Mouse (Mus musculus) granulocyte monocyte progenitor cell, adult 5-6 weeks (primary cell): ENCODE results near the gene Synpr. TPM values are rescaled to one million over a fixed set of nuclear protein-coding genes. Genes with fewer than 3 reads are reported as not detected.

ENCODE experiments used
- ATAC-seq: replicated peaks from 2 replicates; pipeline ENCODE4 v1.8.0; 2016; ENCODE audit warnings: mild to moderate bottlenecking, moderate TSS enrichment, inconsistent platforms; ENCODE audit not compliant: poor library complexity, severe bottlenecking
- total RNA-seq, 2 experiments: library from RNA; stranded (forward) in 1 of 2; stranded (reverse) in 1 of 2; fragments of 200-712, 200-1000 nt in 1 of 2; fragments of >200 nt in 1 of 2; fragmentation: Nextera tagmentation in 1 of 2; gene quantifications; 2 replicates each; pipeline ENCODE4 v1.2.3; 2014 to 2017

Gene Synpr
- total RNA-seq, 2 experiments from 2014 or later: not detected

DNA sequence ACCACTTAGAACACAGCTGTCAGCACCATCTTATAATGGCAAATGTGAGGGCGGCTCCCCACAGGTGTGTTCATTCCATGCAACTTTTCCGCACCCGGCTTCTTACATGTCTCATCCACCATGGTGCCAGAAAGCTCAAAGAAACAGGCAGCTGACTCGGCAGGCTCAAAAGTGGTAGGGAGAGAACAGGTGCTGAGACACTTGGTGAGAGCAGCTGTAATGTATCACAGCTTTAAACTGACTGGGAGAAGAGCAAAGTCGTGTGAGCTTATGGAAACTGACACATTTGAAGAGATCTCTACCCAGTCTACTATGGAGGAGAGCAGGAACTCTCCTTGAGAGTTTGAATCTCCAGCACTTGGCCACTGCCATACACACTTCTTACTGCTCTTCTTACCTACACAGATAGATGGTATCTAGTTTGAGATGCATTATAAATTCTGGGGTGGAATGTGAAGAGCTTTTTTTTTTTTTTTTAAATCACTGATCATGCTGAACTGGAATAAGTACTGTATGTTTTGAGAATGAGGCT, 234.1 kb downstream of the Synpr start:
- ATAC-seq: no peak

DNA sequence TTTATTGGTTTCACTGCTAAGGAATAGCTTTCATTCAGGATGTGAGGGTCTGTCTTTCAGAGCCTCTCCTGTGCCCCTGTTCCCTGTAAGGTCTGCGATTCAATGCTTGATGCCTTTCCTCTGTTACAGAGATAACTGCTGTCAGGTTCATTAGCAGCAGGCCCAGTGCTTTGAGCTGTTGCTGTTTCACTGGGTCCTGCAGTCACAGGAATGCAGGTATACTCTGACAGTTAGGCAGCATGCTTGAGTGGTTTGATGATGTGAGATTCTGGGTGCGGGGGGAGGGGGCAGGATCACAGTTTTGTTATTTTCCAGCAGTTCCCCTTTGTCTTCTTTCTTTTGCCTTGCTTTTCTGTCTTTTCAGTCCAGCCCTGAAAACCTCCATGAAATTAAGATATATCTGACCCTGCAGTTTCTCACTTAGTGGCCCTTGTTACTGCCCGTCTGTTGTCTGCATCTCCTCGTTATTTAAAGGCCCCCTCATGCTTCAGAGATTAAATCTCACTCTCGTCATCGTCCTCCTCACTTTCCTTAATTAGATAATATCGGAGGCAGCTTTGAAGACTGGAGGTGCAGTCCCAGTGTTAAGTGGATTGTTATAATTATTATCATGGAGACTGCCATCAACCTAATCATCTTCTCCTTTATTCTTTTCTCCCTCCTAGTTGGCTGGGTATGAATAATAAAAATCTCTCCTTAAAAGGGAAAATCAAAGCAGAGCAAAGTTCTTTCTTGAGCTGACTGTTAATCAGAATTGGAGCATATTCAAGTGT, 234.8 kb downstream of the Synpr start:
- ATAC-seq: no peak

- ATAC-seq: no peak
These were observed 263.2 kb downstream of the Synpr start for GRCm38 (mm10) chr14:13547746-13548145.

DNA sequence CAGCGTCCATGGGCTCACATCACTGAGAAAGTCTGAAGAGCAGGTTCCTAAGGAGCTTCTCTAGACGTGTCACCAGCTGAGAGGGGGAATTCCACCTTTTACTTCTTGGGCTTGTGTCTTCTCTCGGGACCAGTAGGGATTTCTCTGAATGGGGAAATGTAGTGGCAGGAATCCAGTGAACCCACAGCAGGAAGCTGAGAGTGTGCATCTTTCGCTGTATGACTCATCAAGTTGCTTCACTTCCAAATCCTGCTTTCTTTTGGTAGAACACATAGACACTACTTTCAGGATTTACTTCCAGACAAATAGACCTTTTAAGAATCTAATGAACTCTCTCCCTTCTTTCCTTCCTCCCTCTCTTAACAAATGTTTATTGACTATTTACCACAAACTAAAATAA, 266.6 kb downstream of the Synpr start:
- no peak for ATAC-seq

GRCm38 (mm10) chr14:13553616-13554370, 269.2 kb downstream of the Synpr start:
- no peak for ATAC-seq

GRCm38 (mm10) chr14:13554631-13555030, 270.1 kb downstream of the Synpr start:
- no peak for ATAC-seq

DNA sequence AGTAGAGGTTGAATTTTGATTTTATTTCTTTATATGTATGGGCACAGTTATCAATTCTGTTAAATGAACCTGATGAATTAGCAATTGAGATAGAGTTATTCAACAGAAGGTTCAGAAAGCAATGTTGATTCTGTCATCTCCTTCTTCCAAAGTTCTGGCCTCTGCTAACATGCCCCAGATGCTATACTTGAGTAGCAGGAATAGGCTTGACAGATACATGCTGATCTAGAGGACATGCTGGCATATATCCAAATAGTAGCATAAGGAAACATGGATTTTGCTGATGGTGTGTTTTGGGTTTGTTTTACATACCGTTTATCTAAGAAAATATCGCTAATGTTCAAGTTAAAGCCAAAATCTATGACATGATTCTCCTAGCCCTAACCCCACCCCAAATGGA, 273.5 kb downstream of the Synpr start:
- ATAC-seq: no peak

DNA sequence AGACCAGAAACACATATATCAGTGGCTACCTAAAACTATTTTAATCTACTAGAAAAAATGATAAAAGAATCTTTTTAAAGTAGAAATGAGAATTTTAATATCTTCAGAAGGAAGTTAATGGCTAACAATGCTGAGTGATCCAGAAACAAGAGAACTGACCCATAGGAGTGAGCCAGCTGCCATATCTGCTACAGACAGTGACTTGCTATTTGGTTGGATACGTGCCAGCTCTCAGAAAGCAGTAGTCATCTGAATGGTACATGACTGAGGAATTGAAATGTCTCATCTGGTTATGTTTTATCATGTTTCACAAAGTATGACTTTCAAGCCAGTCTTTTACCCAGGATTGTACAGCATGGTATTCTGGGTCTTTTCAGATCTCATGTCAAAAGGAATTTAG, 282.7 kb downstream of the Synpr start:
- no peak for ATAC-seq

- ATAC-seq: no peak
These were observed 283.4 kb downstream of the Synpr start for GRCm38 (mm10) chr14:13567996-13568395.

DNA sequence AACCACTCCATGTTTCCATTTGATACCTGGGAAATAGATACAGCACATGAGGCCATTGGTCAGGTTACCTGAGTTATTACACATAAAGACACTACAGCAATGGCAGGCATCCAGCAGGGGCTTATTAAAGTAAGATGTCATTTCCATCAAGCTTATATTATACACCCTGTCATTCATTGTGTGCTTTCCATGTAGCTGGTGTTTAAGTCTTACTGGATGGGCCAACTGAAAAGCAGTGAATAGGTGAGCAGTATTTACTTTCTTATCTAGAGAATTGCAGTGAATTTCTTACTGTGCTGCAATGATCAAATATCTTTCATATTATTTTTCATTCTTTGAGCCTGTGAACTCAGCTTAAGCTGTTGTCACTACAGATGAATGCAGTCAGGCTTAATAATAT, 287.4 kb downstream of the Synpr start:
- no peak for ATAC-seq

- no peak for ATAC-seq
These were observed 287.9 kb downstream of the Synpr start for GRCm38 (mm10) chr14:13572530-13572929.

DNA sequence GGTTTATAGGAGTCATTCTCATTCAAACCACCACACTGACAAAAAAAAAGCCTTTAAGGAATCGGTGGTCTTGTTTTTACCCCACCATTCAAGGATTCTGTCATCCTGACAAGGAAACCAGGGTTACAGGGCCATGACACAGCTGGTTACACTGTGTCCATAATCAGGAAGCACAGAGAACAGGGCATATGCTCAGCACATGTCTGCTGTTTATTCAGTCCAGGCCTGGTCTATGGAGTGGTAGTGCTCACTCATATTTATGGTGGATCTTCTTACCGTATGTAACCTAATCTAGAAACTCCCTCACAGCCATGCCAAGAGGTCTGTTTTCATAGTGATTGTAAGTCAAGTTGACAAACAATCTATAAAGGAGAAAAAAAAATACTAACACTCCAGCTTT, 293.5 kb downstream of the Synpr start:
- no peak for ATAC-seq

DNA sequence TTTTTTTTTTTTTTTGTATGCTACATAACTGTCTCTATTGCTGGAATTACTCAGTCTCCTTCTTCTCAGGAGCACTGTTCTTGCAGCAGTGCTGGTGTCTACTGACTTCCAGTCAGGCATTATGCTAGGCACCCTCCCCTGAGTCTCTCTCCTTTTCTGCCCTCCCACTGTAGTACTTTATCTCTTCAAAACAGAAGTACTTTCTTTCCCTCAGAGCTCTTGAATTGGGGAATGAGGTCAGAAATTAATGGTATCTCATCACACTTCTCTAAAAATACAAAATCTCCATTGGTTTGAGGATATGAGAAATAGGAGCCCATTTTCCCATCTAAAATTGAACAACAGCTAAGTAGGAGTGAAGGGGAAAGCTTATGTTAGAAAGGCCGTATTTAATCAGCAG, 294.2 kb downstream of the Synpr start:
- ATAC-seq: no peak

DNA sequence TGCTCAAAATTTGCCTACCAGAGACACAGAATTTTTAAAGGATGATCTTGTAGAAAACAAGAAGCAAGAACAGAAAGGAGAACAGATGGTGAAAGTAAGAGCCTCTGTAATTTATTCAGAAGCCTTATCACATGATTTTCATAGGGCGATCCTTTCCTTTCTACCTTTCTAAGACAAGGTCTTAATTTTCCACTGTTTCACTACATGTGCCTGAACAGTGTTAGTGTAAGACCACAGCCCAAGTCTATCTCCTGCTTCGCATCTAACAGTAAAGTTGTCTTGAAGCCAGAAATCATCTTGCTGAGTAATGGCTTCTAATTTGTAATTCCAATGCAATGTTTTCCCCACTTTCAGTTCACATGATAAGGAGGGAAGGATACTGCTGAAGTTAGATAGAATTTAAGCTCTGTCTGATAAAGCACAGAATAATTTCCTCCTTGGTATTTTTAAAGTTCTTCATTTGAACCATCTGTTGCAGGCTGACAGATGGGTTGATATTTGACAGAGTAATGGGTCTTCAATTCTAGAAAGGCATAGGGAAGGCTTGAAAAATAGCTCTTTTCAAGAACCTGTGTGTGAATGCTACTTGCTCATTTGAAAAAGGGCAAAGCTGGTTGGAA, 308.9 kb downstream of the Synpr start:
- ATAC-seq: no peak

DNA sequence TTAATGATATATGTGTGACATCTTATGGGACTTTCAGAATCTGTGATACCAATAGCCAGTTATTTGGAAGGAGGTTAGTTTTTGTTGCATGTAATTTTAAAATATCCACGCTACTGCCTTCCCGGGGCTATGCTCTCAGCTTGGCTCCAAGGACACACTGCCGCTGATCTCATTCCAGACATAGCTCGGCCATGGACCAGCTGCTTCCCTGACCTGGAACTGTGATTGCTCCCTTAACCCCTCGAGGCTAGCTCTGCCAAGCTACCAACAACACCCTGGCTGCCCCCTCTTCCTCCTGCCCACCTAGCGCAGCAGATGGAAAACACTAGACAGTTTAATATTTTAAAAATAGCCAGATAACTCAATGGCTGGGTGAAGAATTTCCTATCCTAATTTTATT, 311.7 kb downstream of the Synpr start:
- ATAC-seq: no peak

DNA sequence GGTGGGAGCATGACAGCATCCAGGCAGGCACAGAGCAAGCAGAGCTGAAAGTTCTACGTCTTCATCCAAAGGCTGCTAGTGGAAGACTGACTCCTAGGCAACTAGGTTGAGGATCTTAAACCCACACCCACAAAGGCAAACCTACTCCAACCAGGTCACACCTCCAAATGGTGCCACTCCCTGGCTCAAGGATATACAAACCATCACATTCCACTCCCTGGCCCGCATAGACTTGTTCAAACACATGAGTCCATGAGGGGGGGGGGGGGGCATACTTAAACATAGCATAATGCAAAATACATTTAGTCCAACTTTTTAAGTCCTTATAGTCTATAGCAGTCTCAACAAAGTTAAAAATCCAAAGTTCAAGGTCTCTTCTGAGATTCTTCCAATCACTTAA, 312.6 kb downstream of the Synpr start:
- no peak for ATAC-seq

- ATAC-seq: no peak
These were observed 336.0 kb downstream of the Synpr start for GRCm38 (mm10) chr14:13620531-13620930.

- ATAC-seq: no peak
These were observed 365.3 kb downstream of the Synpr start for GRCm38 (mm10) chr14:13649865-13650264.

GRCm38 (mm10) chr14:13651039-13651438, 366.5 kb downstream of the Synpr start:
- no peak for ATAC-seq

GRCm38 (mm10) chr14:13651541-13652298, 367.1 kb downstream of the Synpr start:
- no peak for ATAC-seq
